Mouse (Mus musculus): Measurements from ENCODE around the gene Myh10. TPM values are rescaled to one million over a fixed set of nuclear protein-coding genes. Genes with fewer than 3 reads are reported as not detected.

The Myh10 gene
- polyA plus RNA-seq, 1 experiment = 33.7 TPM

DNA sequence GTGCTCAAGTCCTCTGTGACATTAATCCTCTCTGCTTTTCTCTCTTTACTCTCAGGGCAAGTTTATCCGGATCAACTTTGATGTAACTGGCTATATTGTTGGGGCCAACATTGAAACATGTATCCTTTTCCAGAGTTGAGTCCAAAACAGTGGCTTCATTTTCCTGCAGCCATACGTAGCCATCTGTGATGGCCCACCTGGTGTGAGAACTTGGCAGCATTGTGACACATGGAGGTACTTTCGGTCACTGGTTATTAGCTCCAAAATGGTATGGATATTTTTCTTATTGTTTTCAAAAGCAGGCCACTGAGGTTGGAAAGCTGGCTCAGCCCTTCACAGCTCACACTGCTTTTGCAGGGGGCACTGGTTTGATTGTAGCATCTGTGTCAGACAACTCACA is 68.3 kb downstream of the Myh10 start:
- Histone ChIP-seq H3K4me1 (ENCODE audit: control insufficient read depth, insufficient read depth, low read length) (peaks cover 2% of the 10 kb centered on the region), H3K27ac (ENCODE audit: insufficient read depth, low read depth, low read length) (no peak overlapping the region), H3K4me3 (ENCODE audit: insufficient read depth, low read depth, low read length) (no peak overlapping the region), H3K27me3 (replicated peaks; ENCODE audit: control insufficient read depth, insufficient read depth, low read length) (no peaks in the 10 kb centered on the region), H3K36me3 (ENCODE audit: control insufficient read depth, insufficient read depth, low read length) (no peaks in the 10 kb centered on the region; the same call in 1 of the 2 replicates)
- DNase-seq = no peak
- 98% methylated on average over 3 of the region's 3 CpGs for WGBS
- no peak for TF ChIP-seq POLR2A (IDR thresholded peaks at IDR 0.05; ENCODE audit: low read depth, low read length)
- TF ChIP-seq CTCF (conservative IDR thresholded peaks at IDR 0.05; ENCODE audit: insufficient read depth, insufficient read length, low read depth, low read length) = no peak

DNA sequence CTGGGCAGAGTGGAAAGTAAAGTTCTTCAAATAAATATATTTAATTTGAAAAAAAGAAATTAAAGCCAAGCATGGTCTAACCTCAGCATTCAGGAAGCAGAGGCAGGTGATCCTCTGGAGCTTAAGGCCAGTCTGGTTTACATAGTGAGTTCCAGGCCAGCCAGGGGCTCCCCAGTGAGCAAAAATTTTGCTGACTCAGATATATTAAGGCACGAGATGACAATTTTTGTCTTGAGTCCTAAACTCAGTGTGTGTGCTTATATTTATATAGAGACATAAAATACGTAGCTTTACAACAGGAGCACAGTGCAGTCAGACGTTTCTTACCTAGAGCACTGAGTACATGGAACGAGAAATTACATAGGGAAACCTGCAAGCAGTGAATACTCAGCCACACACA is 69.8 kb downstream of the Myh10 start:
- Histone ChIP-seq H3K27ac (ENCODE audit: insufficient read depth, low read depth, low read length) (no peak overlapping the region), H3K4me1 (ENCODE audit: control insufficient read depth, insufficient read depth, low read length) (no peaks in the 10 kb centered on the region), H3K4me3 (ENCODE audit: insufficient read depth, low read depth, low read length) (no peak overlapping the region), H3K27me3 (replicated peaks; ENCODE audit: control insufficient read depth, insufficient read depth, low read length) (no peaks in the 10 kb centered on the region), H3K36me3 (ENCODE audit: control insufficient read depth, insufficient read depth, low read length) (peaks cover 2% of the 10 kb centered on the region; the same call in 1 of the 2 replicates)
- no peak for DNase-seq
- WGBS = 73% methylated on average over 4 of the region's 4 CpGs
- no peak for TF ChIP-seq POLR2A (IDR thresholded peaks at IDR 0.05; ENCODE audit: low read depth, low read length)
- TF ChIP-seq CTCF (conservative IDR thresholded peaks at IDR 0.05; ENCODE audit: insufficient read depth, insufficient read length, low read depth, low read length) = no peak

DNA sequence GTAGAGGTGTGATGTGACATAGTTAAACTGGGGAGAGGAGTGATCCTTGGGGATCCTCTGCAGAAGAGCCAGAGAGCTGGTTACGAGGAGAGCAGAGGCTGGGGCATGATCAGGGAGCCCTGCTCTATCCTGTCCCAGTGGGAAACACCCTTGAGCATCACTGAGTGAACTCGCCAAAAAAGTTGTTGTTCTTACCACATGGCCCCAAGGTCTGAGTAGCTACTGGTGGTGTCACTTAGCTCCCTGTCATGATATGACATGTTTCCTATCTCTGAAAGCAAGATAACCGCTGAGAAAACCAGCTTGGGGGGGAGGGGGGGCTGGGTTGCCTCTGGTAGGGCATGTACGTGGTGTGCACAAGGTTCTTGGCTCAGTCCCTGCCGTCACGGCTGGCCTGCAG is 70.3 kb downstream of the Myh10 start:
- no peak overlapping the region for H3K27ac ChIP-seq (ENCODE audit: insufficient read depth, low read depth, low read length)
- no peak for DNase-seq
- no peak overlapping the region for H3K4me3 ChIP-seq (ENCODE audit: insufficient read depth, low read depth, low read length)
- H3K4me1 ChIP-seq (ENCODE audit: control insufficient read depth, insufficient read depth, low read length) = no peaks in the 10 kb centered on the region
- whole genome bisulfite sequencing = 78% methylated on average over 6 of the region's 6 CpGs
- no peaks in the 10 kb centered on the region for H3K27me3 ChIP-seq (replicated peaks; ENCODE audit: control insufficient read depth, insufficient read depth, low read length)
- TF ChIP-seq CTCF (conservative IDR thresholded peaks at IDR 0.05; ENCODE audit: insufficient read depth, insufficient read length, low read depth, low read length) (no peak), POLR2A (IDR thresholded peaks at IDR 0.05; ENCODE audit: low read depth, low read length) (no peak)
- peaks cover 2% of the 10 kb centered on the region; the same call in 1 of the 2 replicates for H3K36me3 ChIP-seq (ENCODE audit: control insufficient read depth, insufficient read depth, low read length)

GRCm38 (mm10) chr11:68764622-68765021 is 73.3 kb downstream of the Myh10 start:
- TF ChIP-seq CTCF (conservative IDR thresholded peaks at IDR 0.05; ENCODE audit: insufficient read depth, insufficient read length, low read depth, low read length) (no peak), POLR2A (IDR thresholded peaks at IDR 0.05; ENCODE audit: low read depth, low read length) (no peak)
- no peaks in the 10 kb centered on the region for H3K27me3 ChIP-seq (replicated peaks; ENCODE audit: control insufficient read depth, insufficient read depth, low read length)
- no peak overlapping the region for H3K27ac ChIP-seq (ENCODE audit: insufficient read depth, low read depth, low read length)
- H3K4me3 ChIP-seq (ENCODE audit: insufficient read depth, low read depth, low read length) = no peak overlapping the region
- peaks cover 2% of the 10 kb centered on the region; the same call in 1 of the 2 replicates for H3K36me3 ChIP-seq (ENCODE audit: control insufficient read depth, insufficient read depth, low read length)
- DNase-seq = no peak
- WGBS = 54% methylated on average over 3 of the region's 3 CpGs
- H3K4me1 ChIP-seq (ENCODE audit: control insufficient read depth, insufficient read depth, low read length) = no peaks in the 10 kb centered on the region

DNA sequence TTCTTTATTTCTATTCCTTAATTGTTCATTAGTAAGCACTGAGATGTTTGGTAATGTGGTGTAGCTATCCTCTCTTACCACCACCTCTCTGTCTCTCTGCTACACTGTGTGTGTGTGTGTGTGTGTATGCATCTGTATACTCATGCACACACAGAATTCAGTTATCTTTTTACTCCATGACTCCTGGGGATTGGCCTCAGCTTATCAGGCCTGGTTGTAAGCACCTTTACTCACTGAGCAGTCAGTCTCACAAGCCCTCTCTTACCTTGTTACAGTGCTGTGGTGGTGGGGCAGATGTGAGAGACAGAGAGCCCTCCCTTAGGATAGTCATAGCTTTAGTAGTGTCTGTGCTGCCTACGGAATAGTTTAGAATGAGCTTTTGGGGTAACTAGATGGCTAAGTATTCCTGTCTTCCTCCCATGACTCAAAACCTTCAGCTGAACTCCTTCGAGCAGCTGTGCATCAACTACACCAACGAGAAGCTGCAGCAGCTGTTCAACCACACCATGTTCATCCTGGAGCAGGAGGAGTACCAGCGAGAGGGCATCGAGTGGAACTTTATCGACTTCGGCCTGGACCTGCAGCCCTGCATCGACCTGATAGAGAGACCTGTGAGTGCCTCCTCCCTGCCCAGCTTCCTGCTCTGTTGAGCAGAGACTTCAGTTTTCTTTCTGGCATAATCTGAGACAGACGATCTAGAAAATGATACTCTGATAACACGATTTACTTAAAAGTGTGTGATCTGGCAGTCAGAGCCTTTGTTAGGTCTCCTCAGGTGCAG is 76.6 kb downstream of the Myh10 start:
- DNase-seq = no peak
- Histone ChIP-seq H3K36me3 (ENCODE audit: control insufficient read depth, insufficient read depth, low read length) (peaks cover 2% of the 10 kb centered on the region; the same call in 1 of the 2 replicates), H3K27ac (ENCODE audit: insufficient read depth, low read depth, low read length) (no peak overlapping the region), H3K4me1 (ENCODE audit: control insufficient read depth, insufficient read depth, low read length) (no peaks in the 10 kb centered on the region), H3K27me3 (replicated peaks; ENCODE audit: control insufficient read depth, insufficient read depth, low read length) (no peaks in the 10 kb centered on the region), H3K4me3 (ENCODE audit: insufficient read depth, low read depth, low read length) (no peak overlapping the region)
- WGBS = 82% methylated on average over 10 of the region's 10 CpGs
- no peak for TF ChIP-seq POLR2A (IDR thresholded peaks at IDR 0.05; ENCODE audit: low read depth, low read length)
- no peak for TF ChIP-seq CTCF (conservative IDR thresholded peaks at IDR 0.05; ENCODE audit: insufficient read depth, insufficient read length, low read depth, low read length)

- 91% methylated on average over 9 of the region's 9 CpGs for WGBS
Measured at GRCm38 (mm10) chr11:68769770-68770510, 78.6 kb downstream of the Myh10 start.

DNA sequence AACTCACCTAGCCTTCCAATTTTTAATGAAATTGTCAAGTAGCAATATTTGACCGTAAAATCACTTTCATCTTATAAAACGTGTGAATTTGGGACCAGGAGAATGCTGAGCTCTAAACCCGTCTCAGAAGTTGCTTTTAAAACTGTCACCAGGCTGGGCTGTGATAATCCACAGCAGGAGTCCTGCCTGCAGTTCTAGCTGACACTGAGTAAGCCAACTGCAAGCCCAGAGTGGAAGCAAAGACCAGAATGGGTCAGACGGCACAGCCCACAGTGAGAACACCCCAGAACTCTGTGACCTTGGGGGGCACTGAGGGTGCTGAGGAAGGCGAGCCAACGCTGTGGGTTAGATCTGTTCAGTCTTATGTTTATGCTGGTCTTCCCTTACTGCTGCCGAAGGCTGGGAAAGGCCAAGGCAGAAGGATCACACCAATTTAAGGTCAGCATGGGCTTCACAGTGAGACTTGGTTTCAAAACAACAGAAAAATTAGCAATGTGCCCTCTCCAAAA is 84.8 kb downstream of the Myh10 start:
- TF ChIP-seq POLR2A (IDR thresholded peaks at IDR 0.05; ENCODE audit: low read depth, low read length) (no peak), CTCF (conservative IDR thresholded peaks at IDR 0.05; ENCODE audit: insufficient read depth, insufficient read length, low read depth, low read length) (no peak)
- no peaks in the 10 kb centered on the region for H3K27me3 ChIP-seq (replicated peaks; ENCODE audit: control insufficient read depth, insufficient read depth, low read length)
- no peaks in the 10 kb centered on the region for H3K36me3 ChIP-seq (ENCODE audit: control insufficient read depth, insufficient read depth, low read length)
- DNase-seq = no peak
- no peak overlapping the region for H3K27ac ChIP-seq (ENCODE audit: insufficient read depth, low read depth, low read length)
- H3K4me1 ChIP-seq (ENCODE audit: control insufficient read depth, insufficient read depth, low read length) = no peaks in the 10 kb centered on the region
- 87% methylated on average over 7 of the region's 7 CpGs for WGBS
- no peak overlapping the region for H3K4me3 ChIP-seq (ENCODE audit: insufficient read depth, low read depth, low read length)

More at GRCm38 (mm10) chr11:68769770-68770510, 78.6 kb downstream of the Myh10 start:
- TF ChIP-seq POLR2A (IDR thresholded peaks at IDR 0.05; ENCODE audit: low read depth, low read length) (no peak), CTCF (conservative IDR thresholded peaks at IDR 0.05; ENCODE audit: insufficient read depth, insufficient read length, low read depth, low read length) (no peak)
- H3K36me3 ChIP-seq (ENCODE audit: control insufficient read depth, insufficient read depth, low read length) = peaks cover 2% of the 10 kb centered on the region; the same call in 1 of the 2 replicates
- DNase-seq = no peak
- H3K4me3 ChIP-seq (ENCODE audit: insufficient read depth, low read depth, low read length) = no peak overlapping the region
- H3K27ac ChIP-seq (ENCODE audit: insufficient read depth, low read depth, low read length) = no peak overlapping the region
- no peaks in the 10 kb centered on the region for H3K4me1 ChIP-seq (ENCODE audit: control insufficient read depth, insufficient read depth, low read length)
- H3K27me3 ChIP-seq (replicated peaks; ENCODE audit: control insufficient read depth, insufficient read depth, low read length) = no peaks in the 10 kb centered on the region
